Mouse (Mus musculus) midbrain, embryonic 11.5 days (tissue): ENCODE results near the gene Cdk4. TPM values are rescaled to one million over a fixed set of nuclear protein-coding genes. Genes with fewer than 3 reads are reported as not detected.

Source experiments
- ATAC-seq: fragments of 200-750 bp; cut with Nextera tagmentation; 2 replicates; pipeline ENCODE4 v1.8.0; 2017; ENCODE audit warnings: moderate TSS enrichment, moderate library complexity; ENCODE audit not compliant: low FRiP score
- DNase-seq: peaks from one replicate; pipeline ENCODE4 v3.0.0; 2015; ENCODE audit warnings: low spot score; ENCODE audit errors: missing footprints
- H3K27ac ChIP-seq: fragments of 300-500 bp; sonication (generic); 2 replicates; pipeline ENCODE4 v1.5.1; 2014; ENCODE audit warnings: low read depth, low read length
- H3K27me3 ChIP-seq: fragments of 300-500 bp; sonication (generic); 2 replicates; pipeline ENCODE4 v1.6.1; 2014; ENCODE audit warnings: mild to moderate bottlenecking, low read length, moderate library complexity, mixed read lengths; ENCODE audit not compliant: control insufficient read depth, insufficient read depth
- H3K36me3 ChIP-seq: fragments of 300-500 bp; sonication (generic); 2 replicates; pipeline ENCODE4 v1.6.1; 2014; ENCODE audit warnings: mild to moderate bottlenecking, low read length, moderate library complexity, mixed read lengths; ENCODE audit not compliant: control insufficient read depth, insufficient read depth
- H3K4me1 ChIP-seq: fragments of 300-500 bp; sonication (generic); 2 replicates; pipeline ENCODE4 v1.6.1; 2014; ENCODE audit warnings: low read length; ENCODE audit not compliant: control insufficient read depth, insufficient read depth
- H3K4me2 ChIP-seq: fragments of 300-500 bp; sonication (generic); 2 replicates; pipeline ENCODE4 v1.6.1; 2014; ENCODE audit warnings: mild to moderate bottlenecking, moderate library complexity
- H3K4me3 ChIP-seq: fragments of 300-500 bp; sonication (generic); 2 replicates; pipeline ENCODE4 v1.5.1; 2014; ENCODE audit warnings: low read depth, low read length
- H3K9ac ChIP-seq: fragments of 300-500 bp; sonication (generic); 2 replicates; pipeline ENCODE4 v1.6.1; 2014; ENCODE audit warnings: low read length
- H3K9me3 ChIP-seq: fragments of 300-500 bp; sonication (generic); 2 replicates; pipeline ENCODE4 v1.6.1; 2016; ENCODE audit warnings: low read length; ENCODE audit not compliant: control insufficient read depth
- WGBS: fragments of 180-500 bp; shearing (Covaris S2); extraction: QIAGEN DNeasy Blood & Tissue Kit; methylation state at CpG from one replicate; pipeline ENCODE4 v1.1.7; 2014; 5-methylcytosine and 5-hydroxymethylcytosine counted together
- polyA plus RNA-seq: library from polyadenylated mRNA; unstranded; fragments of >200 nt; fragmentation: Nextera tagmentation; extraction: Ambion mirVana; gene quantifications from 2 replicates; pipeline ENCODE4 v1.2.1, GENCODE M21; 2014

Gene Cdk4
- polyA plus RNA-seq, 1 experiment from 2014 or later = 2,848 TPM

DNA sequence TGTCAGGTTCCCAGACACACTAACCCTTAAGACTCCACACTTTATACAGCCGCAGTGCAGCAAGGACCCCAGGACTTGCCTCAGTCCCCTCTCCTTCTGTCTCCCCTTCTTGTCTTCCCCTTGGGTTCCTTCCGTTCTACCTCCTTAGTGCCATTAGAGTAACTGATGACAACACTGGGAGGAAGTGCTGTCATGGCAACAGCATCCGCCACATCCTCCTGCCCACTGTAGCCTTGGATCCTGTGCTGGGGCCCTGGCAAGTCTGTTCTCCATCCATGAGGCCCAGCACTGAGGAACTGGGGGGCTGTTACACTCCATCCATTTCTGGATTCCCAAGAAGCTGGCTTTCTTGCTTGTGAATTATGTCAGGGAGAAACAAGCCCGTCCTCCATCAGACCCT, 12.7 kb downstream of the Cdk4 start:
- no peak overlapping the region for H3K9ac ChIP-seq
- peaks cover 19% of the 10 kb centered on the region for H3K27me3 ChIP-seq
- H3K27ac ChIP-seq = no peak overlapping the region
- WGBS = 57% methylated on average over 4 of the region's 4 CpGs
- H3K36me3 ChIP-seq = no peaks in the 10 kb centered on the region
- H3K4me2 ChIP-seq = no peak overlapping the region
- no peak for DNase-seq
- H3K4me1 ChIP-seq = peaks cover 24% of the 10 kb centered on the region
- ATAC-seq = no peak
- H3K9me3 ChIP-seq = no peaks in the 10 kb centered on the region
- H3K4me3 ChIP-seq = no peak overlapping the region

DNA sequence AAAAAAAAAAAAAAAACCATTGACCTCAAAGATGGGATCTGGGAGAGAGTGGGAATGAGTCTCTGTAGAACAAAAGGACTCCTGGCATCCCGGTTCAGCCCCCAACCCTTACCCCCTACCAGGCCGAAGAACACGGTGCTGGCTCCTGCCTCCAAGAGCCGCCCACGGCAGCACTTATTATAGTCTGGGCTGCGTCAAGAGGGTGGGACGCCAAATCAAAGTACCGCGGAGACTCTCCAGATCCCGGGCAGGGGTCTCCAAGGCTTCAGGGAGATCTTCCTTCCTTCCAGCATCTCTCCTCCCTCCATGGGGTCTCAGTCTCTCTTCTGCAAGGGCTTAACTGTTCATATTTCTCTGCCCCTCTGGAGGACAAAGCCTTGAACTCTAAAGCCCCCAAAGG, 14.2 kb downstream of the Cdk4 start:
- Histone ChIP-seq H3K27me3 (peaks cover 30% of the 10 kb centered on the region), H3K4me1 (peaks cover 32% of the 10 kb centered on the region), H3K4me3 (no peak overlapping the region), H3K9ac (no peak overlapping the region), H3K27ac (no peak overlapping the region; the same call in 1 of the 2 replicates), H3K4me2 (0 out of 2 replicates have a peak overlapping the region, but pooled peaks have one; percentile 10), H3K9me3 (no peaks in the 10 kb centered on the region), H3K36me3 (no peaks in the 10 kb centered on the region)
- WGBS = 4% methylated on average over 10 of the region's 10 CpGs
- DNase-seq (peak; percentile 81), ATAC-seq (no peak)

DNA sequence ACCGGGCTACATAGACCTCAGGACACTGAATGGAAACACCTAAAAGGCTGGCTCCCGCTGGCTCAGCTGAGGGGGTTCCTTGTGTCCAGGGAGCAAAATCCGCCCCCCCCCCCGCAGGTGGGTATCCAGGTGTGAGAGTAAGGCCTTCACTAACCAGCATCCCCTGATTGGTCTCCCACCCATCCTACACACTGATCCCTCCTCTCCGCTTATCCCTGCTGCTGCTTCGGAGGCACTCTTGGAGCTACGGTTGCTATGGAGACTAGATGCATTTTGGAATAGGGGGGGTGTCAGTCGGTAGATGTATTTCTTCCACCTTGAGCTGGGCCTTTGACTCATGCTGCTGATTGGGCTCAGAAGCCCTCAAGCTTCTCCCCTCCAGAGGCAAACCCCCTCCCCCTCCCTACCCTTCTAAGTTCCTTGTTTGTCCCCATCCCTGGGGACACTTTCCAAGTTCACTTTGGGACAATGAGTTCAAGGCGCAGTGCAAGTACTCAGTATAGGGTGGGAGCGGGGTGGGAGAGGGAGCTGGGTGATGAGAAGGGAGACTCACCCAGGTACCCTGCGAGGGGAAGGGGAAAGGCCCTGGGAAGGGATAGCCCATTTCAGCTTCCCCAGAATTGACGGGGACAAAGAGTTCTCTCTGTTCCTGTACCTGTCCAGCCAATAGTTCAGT, 14.8 kb downstream of the Cdk4 start:
- Histone ChIP-seq H3K9me3 (no peaks in the 10 kb centered on the region), H3K9ac (no peak overlapping the region), H3K27ac (no peak overlapping the region), H3K4me2 (peak overlapping the region; percentile 100), H3K27me3 (peaks cover 35% of the 10 kb centered on the region), H3K4me3 (peak overlapping the region; percentile 68), H3K36me3 (no peaks in the 10 kb centered on the region), H3K4me1 (peaks cover 33% of the 10 kb centered on the region)
- peak; percentile 33; the same call in 1 of the 2 replicates for ATAC-seq
- WGBS = 1% methylated on average over 12 of the region's 12 CpGs
- peak; percentile 98 for DNase-seq

DNA sequence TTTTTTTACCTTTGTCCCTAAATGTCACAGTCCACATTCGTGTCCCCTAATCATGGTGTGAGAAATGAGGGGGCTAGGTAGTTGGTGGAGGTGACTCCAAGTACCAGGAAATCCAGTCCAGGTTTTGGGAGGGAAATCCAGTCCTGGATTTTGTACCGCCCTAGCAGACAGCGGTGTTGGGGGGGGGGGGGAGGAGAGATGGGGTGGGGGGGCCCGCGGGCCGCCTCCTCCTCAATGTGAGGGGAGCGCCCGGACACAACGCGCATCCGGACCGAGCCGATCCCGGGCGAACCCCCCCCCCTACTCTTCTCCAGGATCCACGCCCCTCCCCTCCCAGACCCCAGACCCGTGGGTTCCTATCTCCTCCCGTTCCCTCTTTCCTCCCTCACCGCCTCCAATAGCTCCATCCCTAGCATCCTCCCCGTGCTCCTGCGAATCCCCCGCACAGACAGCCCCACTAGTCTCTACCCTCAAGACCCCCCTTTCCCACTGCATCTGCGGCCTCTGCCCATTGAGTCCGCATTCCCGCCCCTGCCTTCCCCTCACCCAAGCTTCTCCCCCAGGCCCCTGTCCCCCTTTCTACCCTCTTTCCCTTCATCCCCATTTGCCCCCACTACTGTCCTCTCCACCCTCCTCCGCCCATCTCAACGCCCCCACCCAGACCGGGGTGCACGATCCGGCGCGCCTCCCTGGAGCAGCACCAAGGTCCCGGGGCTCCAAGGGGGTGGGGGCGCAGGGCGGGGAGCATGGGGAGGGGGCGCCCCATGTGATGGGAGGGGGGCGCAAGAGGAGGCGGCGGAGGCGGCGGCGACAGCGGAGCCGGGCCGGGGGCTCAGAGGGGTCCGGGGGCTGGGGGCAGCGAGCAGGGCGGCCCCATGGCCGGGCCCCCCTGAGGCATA, 15.6 kb downstream of the Cdk4 start:
- peak overlapping the region; percentile 75 for H3K9ac ChIP-seq
- peak overlapping the region; percentile 25; the same call in 1 of the 2 replicates for H3K27ac ChIP-seq
- WGBS = under 1% methylated on average over 33 of the region's 49 CpGs
- H3K4me2 ChIP-seq = peak overlapping the region; percentile 100
- H3K4me1 ChIP-seq = peaks cover 36% of the 10 kb centered on the region
- DNase-seq (peak; percentile 95), ATAC-seq (peak; percentile 77)
- H3K27me3 ChIP-seq = peaks cover 38% of the 10 kb centered on the region
- no peaks in the 10 kb centered on the region for H3K36me3 ChIP-seq
- H3K4me3 ChIP-seq = peak overlapping the region; percentile 68
- no peaks in the 10 kb centered on the region for H3K9me3 ChIP-seq

DNA sequence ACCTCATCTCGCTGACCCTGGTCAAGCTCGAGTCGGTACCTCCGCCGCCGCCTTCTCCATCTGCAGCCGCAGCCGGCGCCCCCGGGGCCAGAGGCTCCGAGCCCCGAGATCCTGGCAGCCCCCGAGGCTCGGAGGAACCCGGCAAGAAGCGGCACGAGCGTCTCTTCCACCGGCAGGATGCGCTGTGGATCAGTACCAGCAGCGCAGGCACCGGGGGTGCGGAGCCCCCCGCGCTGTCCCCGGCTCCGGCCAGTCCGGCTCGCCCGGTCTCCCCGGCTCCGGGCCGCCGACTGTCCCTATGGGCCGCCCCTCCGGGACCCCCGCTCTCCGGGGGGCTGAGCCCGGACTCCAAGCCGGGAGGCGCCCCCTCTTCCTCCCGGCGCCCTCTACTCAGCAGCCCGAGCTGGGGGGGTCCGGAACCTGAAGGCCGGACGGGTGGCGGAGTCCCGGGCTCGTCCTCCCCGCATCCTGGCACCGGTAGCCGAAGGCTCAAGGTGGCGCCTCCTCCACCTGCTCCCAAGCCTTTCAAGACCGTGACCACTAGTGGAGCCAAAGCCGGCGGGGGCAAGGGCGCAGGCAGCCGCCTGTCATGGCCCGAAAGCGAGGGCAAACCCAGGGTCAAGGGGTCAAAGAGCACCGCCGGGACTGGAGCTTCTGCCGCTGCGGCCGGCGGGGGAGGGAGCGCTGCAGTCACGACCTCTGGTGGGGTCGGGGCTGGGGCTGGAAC, 16.5 kb downstream of the Cdk4 start:
- Histone ChIP-seq H3K4me1 (peaks cover 36% of the 10 kb centered on the region), H3K4me3 (peak overlapping the region; percentile 68), H3K9ac (peak overlapping the region; percentile 75), H3K9me3 (no peaks in the 10 kb centered on the region), H3K4me2 (peak overlapping the region; percentile 100), H3K27ac (no peak overlapping the region; the same call in 1 of the 2 replicates), H3K27me3 (peaks cover 38% of the 10 kb centered on the region), H3K36me3 (no peaks in the 10 kb centered on the region)
- ATAC-seq (peak; percentile 16), DNase-seq (peak; percentile 91)
- under 1% methylated on average over 52 of the region's 70 CpGs for WGBS

DNA sequence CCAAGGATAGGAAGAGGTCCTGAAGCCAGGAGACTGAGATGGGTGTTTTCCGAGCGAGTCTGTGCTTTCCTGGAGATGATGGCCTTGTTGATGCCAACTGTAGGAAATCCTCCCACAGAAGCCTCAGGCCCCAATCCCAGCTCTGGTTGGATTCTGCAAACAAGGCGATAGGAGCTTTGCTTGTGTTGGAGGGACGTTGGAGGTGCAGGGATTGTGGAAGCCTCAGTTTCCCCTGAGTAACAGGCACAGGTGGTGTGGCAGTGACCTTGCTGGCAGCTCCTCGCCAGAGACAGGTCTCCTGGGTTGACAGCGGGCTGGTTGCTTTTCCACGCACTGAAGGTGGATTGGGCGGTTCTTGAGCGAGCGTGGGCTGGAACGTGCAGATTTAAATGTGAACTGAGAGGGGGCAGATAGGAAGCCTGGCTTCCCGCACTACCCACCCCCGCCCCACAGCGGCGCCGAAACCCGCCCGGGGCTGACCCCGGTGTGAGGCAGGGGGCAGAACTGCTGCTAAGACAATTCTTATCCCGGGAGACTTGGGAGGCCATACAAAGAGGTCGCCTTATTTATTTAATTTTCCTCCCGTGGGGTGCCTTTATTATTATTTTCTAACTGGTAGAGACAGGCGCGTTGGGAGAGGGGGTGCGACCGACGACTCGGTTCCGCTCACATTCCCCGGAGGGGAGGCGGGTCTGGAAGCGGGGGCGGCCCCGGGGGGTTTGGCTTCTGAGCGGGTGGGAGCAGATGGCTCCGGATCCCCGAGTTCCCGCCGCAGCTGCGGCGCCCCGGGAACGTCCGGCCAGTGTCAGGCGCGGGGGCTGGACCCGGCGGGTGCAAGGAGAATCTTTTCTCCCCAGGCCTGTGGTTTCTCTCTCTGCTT, 17.8 kb downstream of the Cdk4 start:
- 3% methylated on average over 48 of the region's 48 CpGs for WGBS
- Histone ChIP-seq H3K27me3 (peaks cover 40% of the 10 kb centered on the region), H3K36me3 (no peaks in the 10 kb centered on the region), H3K27ac (no peak overlapping the region), H3K9ac (peak overlapping the region; percentile 41), H3K9me3 (no peaks in the 10 kb centered on the region), H3K4me3 (peak overlapping the region; percentile 68), H3K4me1 (peaks cover 36% of the 10 kb centered on the region), H3K4me2 (peak overlapping the region; percentile 100)
- ATAC-seq (no peak), DNase-seq (peak; percentile 93)

DNA sequence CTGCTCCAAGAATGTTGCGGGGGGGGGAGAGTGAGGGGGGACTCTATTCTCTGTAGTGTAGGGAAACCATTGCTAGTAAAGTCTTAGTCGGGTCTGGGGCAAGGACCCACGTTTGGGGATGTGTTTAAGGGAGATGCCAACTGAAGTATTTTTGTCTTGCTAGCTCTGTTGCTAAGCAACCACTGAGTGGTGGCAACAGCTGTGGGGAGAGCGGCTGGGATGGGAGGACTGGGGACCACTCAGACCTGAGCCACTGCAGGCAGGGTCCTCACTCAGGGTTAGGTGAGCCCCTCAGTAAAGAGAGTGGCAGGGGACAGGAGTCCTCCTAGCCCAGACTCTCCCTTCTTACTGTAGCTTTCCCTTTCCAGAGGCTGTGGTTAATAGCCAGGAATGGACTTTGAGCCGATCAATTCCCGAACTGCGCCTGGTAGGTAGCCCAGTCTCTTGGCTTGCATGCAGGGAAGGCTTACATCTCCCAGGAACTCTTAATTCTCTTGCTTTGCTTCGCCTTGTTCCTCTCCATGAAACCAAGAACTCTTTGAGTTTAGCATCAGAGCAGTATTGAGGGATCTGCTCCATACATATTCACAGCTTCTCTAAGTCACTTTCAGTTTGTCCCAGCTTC, 18.8 kb downstream of the Cdk4 start:
- DNase-seq = peak; percentile 93
- Histone ChIP-seq H3K36me3 (no peaks in the 10 kb centered on the region), H3K9me3 (no peaks in the 10 kb centered on the region), H3K4me2 (peak overlapping the region; percentile 100), H3K27me3 (peaks cover 40% of the 10 kb centered on the region), H3K27ac (no peak overlapping the region), H3K4me1 (peaks cover 36% of the 10 kb centered on the region), H3K9ac (no peak overlapping the region), H3K4me3 (no peak overlapping the region)
- WGBS = 26% methylated on average over 8 of the region's 8 CpGs
- no peak for ATAC-seq
